Mouse (Mus musculus): Measurements from ENCODE around the gene Gp2.

The Gp2 gene

DNA sequence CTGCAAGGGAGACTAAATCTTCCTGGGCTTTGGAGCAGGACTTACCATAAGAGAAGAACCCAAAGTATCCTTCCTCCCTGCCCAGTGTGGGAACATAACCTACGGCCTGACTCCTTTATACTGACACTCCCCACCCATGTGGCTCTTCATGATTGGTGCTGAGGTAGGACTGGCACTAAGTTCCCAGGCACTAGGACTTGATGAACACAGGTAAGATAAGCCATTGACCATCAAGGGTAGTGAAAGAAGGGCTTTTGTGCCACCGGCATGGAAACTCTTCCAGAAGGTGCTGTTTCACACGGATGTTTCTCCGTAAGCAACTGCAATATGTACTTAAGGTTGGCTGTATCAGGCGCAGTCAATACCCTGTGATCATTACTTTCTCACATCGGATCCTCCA is at the start of gene Gp2:
Gene Gp2 (minus strand): TSS at position 101 of the 400 bp plus-strand sequence.
- no peak for DNase-seq

DNA sequence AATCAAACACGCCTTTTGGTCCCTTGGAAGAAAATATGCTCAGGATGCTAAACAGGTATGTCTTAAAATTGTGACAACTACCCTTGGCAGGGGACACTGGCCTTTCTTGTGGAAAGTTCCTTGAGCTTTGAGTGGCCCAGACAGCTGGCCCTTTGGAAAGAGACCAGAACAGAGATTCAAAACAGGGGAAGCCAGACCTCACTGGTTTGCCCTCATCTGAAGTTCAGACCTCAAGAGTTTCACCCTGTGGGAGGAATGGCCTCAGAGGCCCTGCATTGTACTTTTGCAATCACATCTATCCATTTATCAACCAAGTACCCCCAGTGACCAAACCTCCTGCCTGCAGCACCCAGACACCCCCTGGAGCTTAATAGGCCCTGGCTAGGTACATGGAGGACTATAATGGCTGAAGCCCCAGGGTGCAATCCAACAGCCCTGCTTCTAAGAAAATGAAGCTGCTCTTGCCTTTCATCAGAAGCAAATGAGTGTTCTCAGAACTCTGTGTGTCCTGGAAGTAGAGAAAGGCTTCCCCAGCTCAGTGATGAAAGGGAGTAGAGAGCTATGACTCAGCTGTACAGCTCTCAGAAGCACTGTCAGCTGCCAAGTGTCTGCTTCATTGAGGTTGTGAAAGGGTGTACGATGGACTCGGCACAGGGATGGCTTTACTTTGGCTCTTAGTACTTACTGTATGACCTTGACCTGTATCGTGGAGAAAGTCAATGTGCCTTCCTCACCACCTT is 31.1 kb upstream of the Gp2 start:
- DNase-seq: no peak

DNA sequence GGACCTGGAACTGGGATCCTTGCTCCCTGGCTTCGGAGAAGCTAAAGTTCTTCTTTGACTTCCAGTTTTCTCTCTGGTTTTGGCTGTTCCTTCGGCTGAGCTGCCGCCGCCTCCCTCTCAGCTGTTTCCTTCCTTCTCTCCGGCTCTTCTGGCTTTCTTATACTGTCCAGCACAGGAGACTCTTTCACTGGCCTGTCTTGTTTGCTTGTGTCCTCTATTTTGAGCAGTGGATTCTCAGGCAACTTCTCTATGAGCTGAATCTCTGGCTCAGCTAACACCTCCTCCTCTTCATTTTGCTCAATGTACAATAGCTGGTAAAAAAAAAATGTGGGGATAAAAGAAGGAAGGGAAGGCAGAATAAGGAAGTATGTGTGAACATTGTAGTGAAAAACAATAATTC is 27.6 kb upstream of the Gp2 start:
- DNase-seq: no peak

DNA sequence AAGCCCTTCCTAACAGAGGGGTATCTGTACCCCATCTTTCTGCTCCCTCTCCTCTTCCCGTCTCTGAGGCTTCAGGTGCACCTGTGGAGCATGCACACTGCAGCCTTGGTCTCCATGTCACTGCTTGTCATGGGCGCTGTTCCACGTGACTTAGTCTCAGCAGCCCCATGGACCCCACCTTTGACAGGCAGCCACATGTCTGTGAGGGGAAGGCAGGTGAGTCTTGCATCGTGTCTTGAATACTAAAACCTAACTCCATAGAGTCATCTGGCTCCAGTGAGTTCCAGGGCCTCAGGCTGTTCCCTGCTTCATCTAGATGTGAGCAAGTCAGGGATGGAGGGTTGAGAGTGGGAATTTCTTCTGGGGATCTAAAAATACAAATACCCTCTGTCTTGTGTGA is 25.1 kb upstream of the Gp2 start:
- no peak for DNase-seq

DNA sequence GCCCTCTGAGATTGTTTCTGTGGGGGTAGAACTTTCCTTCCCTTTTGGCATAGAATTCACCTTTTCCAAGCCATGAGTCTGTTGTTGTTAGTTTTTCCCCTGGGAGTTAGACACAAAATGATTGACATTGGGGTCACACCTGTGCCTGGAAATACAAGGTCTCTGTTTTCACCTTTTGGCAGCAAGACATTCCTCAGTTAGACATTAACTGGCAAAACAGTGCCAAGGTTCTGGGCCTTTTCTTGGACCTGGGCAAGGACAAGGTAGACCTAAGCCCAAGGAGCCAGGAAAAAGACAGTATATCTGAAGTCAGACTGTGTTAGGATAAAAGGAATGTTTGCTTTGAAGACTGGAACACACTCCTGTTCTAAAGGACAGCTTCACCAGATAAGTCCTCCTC is 20.2 kb upstream of the Gp2 start, which contains the start of gene Umod:
Gene Umod (minus strand): TSS at position 27 of the 400 bp plus-strand sequence.
- DNase-seq: no peak

DNA sequence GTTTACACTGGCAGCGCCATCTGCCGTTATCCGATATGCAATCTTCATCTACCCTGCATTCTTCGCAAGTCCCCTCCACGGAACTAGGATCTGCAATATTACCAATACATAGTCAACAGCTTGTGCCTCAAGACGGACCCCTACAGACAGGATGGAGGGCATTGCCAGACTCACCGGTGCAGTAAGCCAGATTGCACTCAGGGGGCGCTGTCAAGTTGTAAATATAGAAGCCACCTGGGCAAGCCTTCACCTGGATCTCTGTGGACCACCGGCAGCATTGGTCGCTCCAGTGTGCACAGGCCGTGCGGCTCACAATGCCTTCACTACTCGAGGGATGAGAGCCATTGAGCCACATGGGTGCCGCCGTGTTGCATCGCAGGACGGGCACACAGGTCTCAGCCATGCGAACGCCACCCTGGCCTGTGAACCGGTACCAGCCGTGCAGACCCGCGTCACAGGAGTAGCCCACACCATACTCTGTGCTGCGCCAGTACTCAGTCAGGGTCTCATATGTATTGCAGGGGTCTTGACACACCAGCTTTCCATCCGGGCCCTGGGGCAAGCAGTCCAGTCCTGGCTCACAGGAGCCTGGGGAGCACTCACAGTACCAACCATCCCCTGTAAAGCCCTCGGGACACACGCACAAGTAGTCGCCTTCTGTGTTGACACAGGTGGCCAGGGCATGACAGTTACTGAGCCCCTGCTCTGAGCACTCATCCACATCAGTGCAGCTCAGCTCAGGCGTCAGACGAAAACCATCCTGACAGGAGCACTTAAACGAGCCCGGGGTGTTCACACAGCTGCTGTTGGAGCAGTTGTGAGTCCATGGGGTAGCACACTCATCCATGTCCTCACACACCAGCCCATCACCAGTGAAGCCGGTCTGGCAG is 17.7 kb upstream of the Gp2 start:
- DNase-seq: no peak

DNA sequence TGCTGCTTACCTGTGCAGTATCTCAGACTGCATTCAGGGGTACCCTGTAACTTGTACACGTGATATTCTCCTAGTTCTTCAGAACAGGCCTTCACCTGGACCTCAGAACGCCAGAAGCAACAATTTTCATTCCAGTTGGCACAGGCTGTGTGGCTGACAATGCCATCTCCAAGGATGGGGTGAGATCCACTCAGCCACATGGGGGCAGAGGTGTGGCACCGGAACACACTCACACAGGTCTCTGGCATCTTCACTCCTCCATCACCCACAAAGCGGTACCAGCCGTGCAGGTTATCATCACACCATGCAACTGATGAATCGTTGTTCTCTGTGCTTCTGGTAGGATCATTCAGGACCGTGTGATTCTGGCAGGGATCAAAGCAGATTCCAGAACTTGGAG is 4.9 kb downstream of the Gp2 start:
- DNase-seq: no peak

DNA sequence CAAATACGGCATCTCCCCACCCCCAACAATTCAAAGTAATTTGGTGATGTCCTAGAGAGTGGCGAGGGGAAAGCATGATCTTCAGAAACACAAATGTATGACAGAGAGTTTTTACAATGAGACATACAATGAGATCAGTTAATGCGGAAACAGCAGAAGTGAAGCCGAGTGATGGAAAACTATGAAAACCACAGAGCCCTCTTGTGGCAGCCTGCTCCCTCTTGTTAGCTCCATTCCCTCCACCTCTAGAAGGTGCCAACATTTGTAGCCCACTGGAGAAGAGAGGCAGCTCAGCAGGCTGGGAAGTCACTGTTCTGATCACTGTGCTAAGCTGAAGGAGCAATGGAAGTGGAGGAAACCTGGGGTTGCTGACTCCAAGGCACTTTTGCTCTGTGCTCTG is 15.2 kb downstream of the Gp2 start:
- no peak for DNase-seq

DNA sequence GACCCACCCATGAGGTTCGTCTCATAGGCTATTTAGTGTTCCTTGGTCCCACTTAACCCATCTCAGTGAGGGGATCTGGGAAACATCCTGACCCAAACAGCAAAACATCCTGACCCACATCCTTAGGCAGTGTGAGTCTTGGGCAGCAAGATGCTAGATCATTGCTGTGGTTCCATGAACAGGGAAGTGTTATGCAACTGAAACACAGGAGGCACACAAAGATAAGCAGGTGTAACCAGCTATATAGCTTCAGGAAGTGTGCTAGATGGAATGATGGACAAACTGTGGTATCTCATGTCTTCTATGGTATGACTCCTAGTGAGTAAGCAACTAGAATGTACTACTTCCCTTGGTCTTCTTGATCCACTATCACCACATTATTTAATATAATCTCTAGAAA is 17.1 kb downstream of the Gp2 start:
- no peak for DNase-seq

DNA sequence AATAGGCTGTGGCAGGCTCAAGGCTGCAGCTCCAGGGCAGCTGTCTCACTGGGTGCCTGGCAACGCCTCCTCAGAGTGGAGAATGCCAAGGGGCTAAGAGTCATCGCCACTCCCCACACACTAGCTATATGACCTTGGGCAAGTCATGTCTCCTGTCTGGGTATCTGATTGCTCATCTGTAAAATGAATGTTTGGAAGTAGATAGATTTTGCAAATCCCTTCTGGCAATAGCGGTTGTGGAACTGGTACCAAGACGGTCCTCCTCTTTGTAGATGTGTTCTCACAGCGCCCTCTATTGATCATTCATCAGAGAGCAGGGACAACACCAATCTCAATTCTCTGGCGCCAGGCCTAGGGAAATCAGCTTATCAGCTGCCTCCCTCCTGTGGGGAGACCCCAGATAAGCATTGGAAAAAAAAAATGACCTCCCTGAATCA is 31.9 kb downstream of the Gp2 start:
- DNase-seq: no peak

DNA sequence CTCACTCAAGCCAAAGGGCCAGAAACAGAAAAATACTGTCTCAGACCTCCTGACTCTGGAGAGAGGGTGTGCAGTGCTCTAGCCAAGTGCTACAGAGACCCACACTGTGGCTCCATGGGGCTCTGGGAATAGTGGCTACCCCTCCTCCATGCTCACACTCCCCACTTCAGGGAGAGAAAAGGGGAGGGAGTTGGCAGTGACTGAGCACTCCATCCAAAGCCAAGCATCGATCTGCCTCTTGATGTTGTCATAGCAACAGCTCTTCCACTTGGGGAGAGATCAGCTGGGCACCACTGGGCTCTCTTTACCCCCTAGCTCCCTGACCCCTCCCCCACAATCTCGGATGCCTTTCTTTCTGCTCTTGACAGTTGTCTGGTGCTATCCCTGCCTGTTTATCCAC is 38.4 kb downstream of the Gp2 start:
- no peak for DNase-seq

DNA sequence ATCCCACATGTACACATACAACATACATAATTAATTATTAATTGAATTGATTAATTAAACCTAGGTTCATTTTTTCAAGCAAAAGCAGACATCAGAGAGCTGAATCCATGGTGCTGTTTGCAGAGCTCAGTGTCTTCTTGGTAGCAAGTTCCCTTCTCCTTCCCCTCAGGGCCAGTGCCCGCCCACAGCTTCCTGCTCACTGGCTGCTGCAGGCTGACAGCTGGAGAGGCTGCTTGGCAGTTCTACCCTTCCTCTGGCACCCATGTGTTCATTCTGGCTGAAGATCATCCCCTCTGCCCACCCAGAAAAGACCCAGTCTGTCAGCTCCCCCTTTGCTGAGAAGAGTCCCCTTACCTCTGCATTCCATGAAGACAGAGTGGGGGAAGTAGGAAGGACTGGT is 40.6 kb downstream of the Gp2 start:
- DNase-seq: no peak

DNA sequence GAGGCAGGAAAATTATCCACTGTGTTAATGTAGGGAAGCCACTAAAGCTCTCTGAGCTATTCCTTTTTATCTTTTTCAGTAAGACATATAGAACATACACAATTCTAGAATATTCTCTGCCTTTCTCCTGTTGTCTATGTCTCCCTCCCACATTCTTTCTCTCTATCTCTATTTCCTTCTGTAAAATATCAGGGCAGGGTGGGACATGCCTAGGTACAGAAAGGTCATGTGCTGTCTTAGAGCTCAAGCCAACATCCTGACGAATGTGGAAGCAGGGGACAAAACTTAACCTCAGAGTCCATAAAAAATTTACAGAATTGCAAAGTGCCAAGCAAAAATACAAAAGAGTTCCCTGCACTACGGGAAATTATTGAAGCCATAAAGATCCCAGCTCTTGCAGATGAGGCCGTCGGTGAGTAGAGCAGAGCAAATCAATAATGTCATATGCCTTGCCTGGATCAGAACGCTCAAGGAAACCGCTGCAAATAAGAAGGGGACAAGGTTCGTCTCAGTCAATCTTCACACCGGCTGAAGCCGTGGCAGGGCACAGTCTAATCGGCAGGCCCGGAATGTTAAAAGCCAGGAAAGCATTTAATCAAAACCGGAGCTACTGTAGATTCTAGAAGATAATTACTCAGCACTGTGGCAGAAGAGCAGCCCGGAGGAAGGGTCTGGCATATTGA is 64.9 kb downstream of the Gp2 start:
- no peak for DNase-seq

All from lung, postnatal 10 days (tissue).